Mouse (Mus musculus): ENCODE measurements at regions not wholly inside any gene's neighbourhood (a gene's known extent, or its start where the extent isn't known, plus 50 kb on each side); places are given as distances from the start of the nearest gene placed in this dataset.

GRCm38 (mm10) chr2:45205756-45206155 lies 88.6 kb upstream of the Zeb2 start:
- WGBS, result 88% methylated on average over 6 of the region's 6 CpGs
- H3K27me3 ChIP-seq (ENCODE audit: control insufficient read depth, insufficient read depth, low read length), result no peaks in the 10 kb centered on the region
- no peaks in the 10 kb centered on the region for H3K4me1 ChIP-seq (ENCODE audit: control insufficient read depth, insufficient read depth, insufficient read length)
- no peak overlapping the region for H3K27ac ChIP-seq (ENCODE audit: insufficient read depth, low read length)
- no peak for DNase-seq (ENCODE audit: low read depth in 1 of 2, low spot score in 2 of 2)
- no peaks in the 10 kb centered on the region for H3K36me3 ChIP-seq (ENCODE audit: control insufficient read depth, insufficient read depth, low read length)
- no peak overlapping the region for H3K4me3 ChIP-seq (ENCODE audit: extremely low read depth, insufficient read depth, insufficient read length)
- TF ChIP-seq POLR2A (IDR thresholded peaks at IDR 0.05; ENCODE audit: low read depth, low read length) (no peak), CTCF (IDR thresholded peaks at IDR 0.05; ENCODE audit: extremely low read depth, insufficient read depth, insufficient read length, insufficient replicate concordance) (no peak)

DNA sequence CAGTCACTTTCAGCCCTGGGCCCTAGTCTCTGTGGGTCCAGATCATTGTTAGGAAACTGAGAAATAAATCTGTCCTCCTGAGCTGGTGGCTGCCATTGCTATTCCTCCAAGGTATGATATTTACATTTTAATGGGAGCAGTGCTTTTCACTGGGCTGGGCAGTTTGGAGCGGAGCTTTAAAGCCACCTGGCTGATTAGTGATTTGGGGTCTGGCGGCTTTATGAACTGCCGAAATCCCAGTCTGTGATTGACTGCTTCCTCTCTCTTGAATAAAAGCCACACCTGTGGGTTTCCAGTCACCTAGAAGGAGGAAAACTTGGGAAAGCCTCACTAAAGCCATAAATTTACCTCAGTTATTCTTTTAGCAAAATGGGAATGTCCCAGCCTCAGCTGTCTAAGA lies 88.0 kb upstream of the Zeb2 start:
- H3K27me3 ChIP-seq (ENCODE audit: control insufficient read depth, insufficient read depth, low read length), result no peaks in the 10 kb centered on the region
- no peak overlapping the region for H3K27ac ChIP-seq (ENCODE audit: insufficient read depth, low read length)
- no peaks in the 10 kb centered on the region for H3K36me3 ChIP-seq (ENCODE audit: control insufficient read depth, insufficient read depth, low read length)
- DNase-seq (ENCODE audit: low read depth in 1 of 2, low spot score in 2 of 2), result no peak
- H3K4me1 ChIP-seq (ENCODE audit: control insufficient read depth, insufficient read depth, insufficient read length), result no peaks in the 10 kb centered on the region
- no peak overlapping the region for H3K4me3 ChIP-seq (ENCODE audit: extremely low read depth, insufficient read depth, insufficient read length)
- TF ChIP-seq POLR2A (IDR thresholded peaks at IDR 0.05; ENCODE audit: low read depth, low read length), result no peak
- 96% methylated on average over 3 of the region's 3 CpGs for WGBS

DNA sequence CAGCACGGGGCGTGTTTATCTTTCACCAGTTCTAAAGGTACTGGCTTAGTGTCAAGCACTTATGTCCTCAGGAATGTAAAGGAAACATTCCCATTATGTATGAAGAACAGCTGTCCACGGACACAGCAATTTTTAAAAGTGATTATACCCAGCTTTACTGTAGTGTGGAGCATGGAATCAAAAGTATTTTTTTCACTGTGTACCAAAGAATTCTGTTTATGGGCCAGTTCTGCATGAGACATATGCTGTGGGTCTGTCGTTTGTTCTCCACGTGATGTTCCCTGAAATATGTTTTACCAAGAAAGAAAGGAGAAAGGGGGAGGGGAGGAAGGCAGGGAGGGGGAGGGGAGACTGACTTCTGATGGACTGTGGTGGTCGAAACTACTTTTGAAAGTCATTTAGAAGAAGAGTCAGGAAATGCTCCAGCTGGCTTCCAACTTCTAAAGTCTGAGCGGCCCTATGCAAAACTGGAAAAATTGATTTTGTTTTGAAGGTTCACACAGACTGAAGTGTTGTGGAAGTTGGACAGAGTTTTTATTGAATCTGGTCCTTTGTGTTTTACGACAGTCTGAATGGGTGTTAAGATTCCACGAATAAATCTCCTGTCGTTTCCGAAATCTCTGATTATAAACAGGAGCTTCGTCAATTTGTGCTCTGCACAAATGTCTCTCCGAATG lies 80.9 kb upstream of the Zeb2 start:
- no peak for TF ChIP-seq POLR2A (IDR thresholded peaks at IDR 0.05; ENCODE audit: low read depth, low read length)
- TF ChIP-seq CTCF (IDR thresholded peaks at IDR 0.05; ENCODE audit: extremely low read depth, insufficient read depth, insufficient read length, insufficient replicate concordance), result no peak
- Histone ChIP-seq H3K4me1 (ENCODE audit: control insufficient read depth, insufficient read depth, insufficient read length) (peaks cover 15% of the 10 kb centered on the region; the same call in 1 of the 2 replicates), H3K4me3 (ENCODE audit: extremely low read depth, insufficient read depth, insufficient read length) (no peak overlapping the region), H3K27ac (ENCODE audit: insufficient read depth, low read length) (peak overlapping the region; percentile 35; the same call in 1 of the 2 replicates), H3K36me3 (ENCODE audit: control insufficient read depth, insufficient read depth, low read length) (no peaks in the 10 kb centered on the region), H3K27me3 (ENCODE audit: control insufficient read depth, insufficient read depth, low read length) (no peaks in the 10 kb centered on the region)
- WGBS, result 85% methylated on average over 13 of the region's 13 CpGs
- no peak for DNase-seq (ENCODE audit: low read depth in 1 of 2, low spot score in 2 of 2)

DNA sequence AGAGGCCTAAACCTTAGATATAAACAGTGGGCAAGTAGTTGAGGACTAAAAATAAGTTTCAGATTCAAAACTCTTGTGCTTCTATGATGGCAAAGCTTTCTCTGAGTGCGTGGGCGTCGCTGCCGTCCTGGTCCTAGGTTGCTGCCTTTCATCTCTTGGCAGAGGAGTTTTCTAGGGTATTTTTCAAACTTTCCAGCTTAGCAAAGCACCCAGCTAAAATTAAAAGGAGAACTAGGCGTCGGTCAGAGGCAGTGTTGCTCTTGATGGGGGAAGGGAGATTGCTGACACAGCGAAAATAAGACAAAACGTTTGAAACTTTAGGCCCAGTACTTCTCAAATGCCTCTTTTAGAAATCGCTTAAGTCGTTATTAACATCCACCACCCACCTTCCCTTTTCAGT lies 80.1 kb upstream of the Zeb2 start:
- Histone ChIP-seq H3K27me3 (ENCODE audit: control insufficient read depth, insufficient read depth, low read length) (no peaks in the 10 kb centered on the region), H3K27ac (ENCODE audit: insufficient read depth, low read length) (peak overlapping the region; percentile 82), H3K4me1 (ENCODE audit: control insufficient read depth, insufficient read depth, insufficient read length) (peaks cover 15% of the 10 kb centered on the region; the same call in 1 of the 2 replicates), H3K4me3 (ENCODE audit: extremely low read depth, insufficient read depth, insufficient read length) (no peak overlapping the region), H3K36me3 (ENCODE audit: control insufficient read depth, insufficient read depth, low read length) (no peaks in the 10 kb centered on the region)
- 28% methylated on average over 10 of the region's 10 CpGs for WGBS
- TF ChIP-seq POLR2A (IDR thresholded peaks at IDR 0.05; ENCODE audit: low read depth, low read length) (no peak), CTCF (IDR thresholded peaks at IDR 0.05; ENCODE audit: extremely low read depth, insufficient read depth, insufficient read length, insufficient replicate concordance) (no peak)
- DNase-seq (ENCODE audit: low read depth in 1 of 2, low spot score in 2 of 2), result peak in 1 of 2 experiments; percentile 6

- Histone ChIP-seq H3K36me3 (ENCODE audit: control insufficient read depth, insufficient read depth, low read length) (no peaks in the 10 kb centered on the region), H3K27me3 (ENCODE audit: control insufficient read depth, insufficient read depth, low read length) (no peaks in the 10 kb centered on the region), H3K4me3 (ENCODE audit: extremely low read depth, insufficient read depth, insufficient read length) (no peak overlapping the region), H3K4me1 (ENCODE audit: control insufficient read depth, insufficient read depth, insufficient read length) (peaks cover 20% of the 10 kb centered on the region), H3K27ac (ENCODE audit: insufficient read depth, low read length) (peak overlapping the region; percentile 82; the same call in 1 of the 2 replicates)
- DNase-seq (ENCODE audit: low read depth in 1 of 2, low spot score in 2 of 2), result peak; percentile 11 to 32
- no peak for TF ChIP-seq POLR2A (IDR thresholded peaks at IDR 0.05; ENCODE audit: low read depth, low read length)
- no peak for TF ChIP-seq CTCF (IDR thresholded peaks at IDR 0.05; ENCODE audit: extremely low read depth, insufficient read depth, insufficient read length, insufficient replicate concordance)
- WGBS, result 46% methylated on average over 4 of the region's 4 CpGs
Measured at GRCm38 (mm10) chr2:45196511-45196910, 79.3 kb upstream of the Zeb2 start.

- H3K27ac ChIP-seq (ENCODE audit: insufficient read depth, low read length), result peak overlapping the region; percentile 29; the same call in 1 of the 2 replicates
- no peaks in the 10 kb centered on the region for H3K27me3 ChIP-seq (ENCODE audit: control insufficient read depth, insufficient read depth, low read length)
- 28% methylated on average over 7 of the region's 7 CpGs for WGBS
- H3K4me3 ChIP-seq (ENCODE audit: extremely low read depth, insufficient read depth, insufficient read length), result no peak overlapping the region
- peak; percentile 8 to 44 for DNase-seq (ENCODE audit: low read depth in 1 of 2, low spot score in 2 of 2)
- H3K36me3 ChIP-seq (ENCODE audit: control insufficient read depth, insufficient read depth, low read length), result no peaks in the 10 kb centered on the region
- TF ChIP-seq POLR2A (IDR thresholded peaks at IDR 0.05; ENCODE audit: low read depth, low read length) (no peak), CTCF (IDR thresholded peaks at IDR 0.05; ENCODE audit: extremely low read depth, insufficient read depth, insufficient read length, insufficient replicate concordance) (no peak)
- H3K4me1 ChIP-seq (ENCODE audit: control insufficient read depth, insufficient read depth, insufficient read length), result peaks cover 20% of the 10 kb centered on the region
Measured at GRCm38 (mm10) chr2:45194335-45194734, 77.1 kb upstream of the Zeb2 start.

DNA sequence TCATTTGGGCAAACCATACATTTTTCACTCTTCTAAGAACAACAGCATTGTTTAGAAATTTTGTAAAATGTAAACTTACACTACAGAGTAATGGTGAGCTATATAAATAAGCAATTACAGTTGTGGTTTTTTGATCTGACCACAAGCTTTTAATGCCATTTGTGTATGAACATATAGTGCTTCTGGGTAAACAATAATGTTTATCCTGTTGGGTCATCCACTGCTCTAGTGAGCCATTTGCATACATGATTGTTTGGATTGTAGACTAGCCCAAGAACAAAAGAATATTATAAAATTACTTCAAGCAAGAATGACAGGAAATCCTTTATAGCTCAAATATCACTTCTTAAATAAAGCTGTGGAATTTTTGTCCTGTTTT lies 68.4 kb upstream of the Zeb2 start:
- Histone ChIP-seq H3K27ac (ENCODE audit: insufficient read depth, low read length) (no peak overlapping the region), H3K36me3 (ENCODE audit: control insufficient read depth, insufficient read depth, low read length) (no peaks in the 10 kb centered on the region), H3K4me3 (ENCODE audit: extremely low read depth, insufficient read depth, insufficient read length) (no peak overlapping the region), H3K4me1 (ENCODE audit: control insufficient read depth, insufficient read depth, insufficient read length) (peaks cover 7% of the 10 kb centered on the region; the same call in 1 of the 2 replicates), H3K27me3 (ENCODE audit: control insufficient read depth, insufficient read depth, low read length) (no peaks in the 10 kb centered on the region)
- no peak for DNase-seq (ENCODE audit: low read depth in 1 of 2, low spot score in 2 of 2)
- TF ChIP-seq CTCF (IDR thresholded peaks at IDR 0.05; ENCODE audit: extremely low read depth, insufficient read depth, insufficient read length, insufficient replicate concordance) (no peak), POLR2A (IDR thresholded peaks at IDR 0.05; ENCODE audit: low read depth, low read length) (no peak)
